Mouse (Mus musculus) neural tube, embryonic 11.5 days (tissue): Measurements from ENCODE around the gene Zfp566. TPM values are rescaled to one million over a fixed set of nuclear protein-coding genes. Genes with fewer than 3 reads are reported as not detected.

Source experiments
- ATAC-seq: fragments of 200-750 bp; cut with Nextera tagmentation; 2 replicates; pipeline ENCODE4 v1.8.0; 2017; ENCODE audit warnings: moderate number of reproducible peaks, mild to moderate bottlenecking, moderate TSS enrichment, moderate library complexity; ENCODE audit not compliant: insufficient read depth, low FRiP score, low TSS enrichment
- DNase-seq: peaks from one replicate; pipeline ENCODE4 v3.0.0-alpha.2; 2015; ENCODE audit warnings: low spot score
- H3K27ac ChIP-seq: fragments of 300-500 bp; sonication (generic); 2 replicates; pipeline ENCODE4 v1.5.1; 2014; ENCODE audit warnings: low read depth, mild to moderate bottlenecking, low read length
- H3K27me3 ChIP-seq: fragments of 300-500 bp; sonication (generic); 2 replicates; pipeline ENCODE4 v1.6.1; 2014; ENCODE audit warnings: mild to moderate bottlenecking, low read length, mixed read lengths; ENCODE audit not compliant: control insufficient read depth, insufficient read depth
- H3K36me3 ChIP-seq: fragments of 300-500 bp; sonication (generic); 2 replicates; pipeline ENCODE4 v1.6.1; 2014; ENCODE audit warnings: mild to moderate bottlenecking, low read length, moderate library complexity, mixed read lengths; ENCODE audit not compliant: control insufficient read depth, insufficient read depth
- H3K4me1 ChIP-seq: fragments of 300-500 bp; sonication (generic); 2 replicates; pipeline ENCODE4 v1.6.1; 2014; ENCODE audit warnings: low read length, mixed read lengths; ENCODE audit not compliant: control insufficient read depth, insufficient read depth
- H3K4me2 ChIP-seq: fragments of 300-500 bp; sonication (generic); 2 replicates; pipeline ENCODE4 v1.6.1; 2014; ENCODE audit warnings: low read depth, mild to moderate bottlenecking, moderate library complexity
- H3K4me3 ChIP-seq: fragments of 300-500 bp; sonication (generic); 2 replicates; pipeline ENCODE4 v1.5.1; 2014; ENCODE audit warnings: low read depth, low read length
- H3K9ac ChIP-seq: fragments of 300-500 bp; sonication (generic); 2 replicates; pipeline ENCODE4 v1.6.1; 2014; ENCODE audit warnings: mild to moderate bottlenecking, low read length
- H3K9me3 ChIP-seq: fragments of 300-500 bp; sonication (generic); 2 replicates; pipeline ENCODE4 v1.6.1; 2016; ENCODE audit warnings: low read length; ENCODE audit not compliant: control insufficient read depth
- WGBS: fragments of 180-500 bp; shearing (Covaris S2); extraction: QIAGEN DNeasy Blood & Tissue Kit; methylation state at CpG from one replicate; pipeline ENCODE4 v1.1.7; 2014; 5-methylcytosine and 5-hydroxymethylcytosine counted together
- microRNA-seq: library from miRNA; unstranded; fragments of <30 nt; microRNA quantifications from one replicate; pipeline ENCODE4, GENCODE M21; 2016
- polyA plus RNA-seq: library from polyadenylated mRNA; unstranded; fragments of >200 nt; fragmentation: Nextera tagmentation; extraction: Ambion mirVana; gene quantifications from 2 replicates; pipeline ENCODE4 v1.2.1, GENCODE M21; 2014

Gene Zfp566
- polyA plus RNA-seq, 1 experiment from 2014 or later: 15.3 TPM

DNA sequence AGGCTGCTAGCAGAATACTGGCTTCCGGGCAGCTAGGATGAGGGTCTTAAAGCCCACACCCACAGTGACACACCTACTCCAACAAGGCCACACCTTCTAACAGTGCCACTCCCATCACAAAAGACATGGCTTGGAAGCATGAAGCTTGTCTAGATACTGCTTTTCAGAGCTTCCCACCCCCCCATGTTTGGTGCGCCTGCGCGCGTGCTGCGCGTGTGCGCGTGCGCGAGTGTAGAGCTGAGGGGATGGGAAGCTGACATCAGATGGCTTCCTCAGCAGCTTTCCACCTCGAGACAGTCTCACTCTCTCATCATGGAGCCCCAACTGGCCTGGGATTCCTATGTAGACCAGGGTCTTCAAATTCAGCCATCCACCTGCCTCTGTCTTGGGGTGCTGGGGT lies 56.0 kb downstream of the Zfp566 start:
- H3K9ac ChIP-seq: no peak overlapping the region
- H3K4me1 ChIP-seq: no peaks in the 10 kb centered on the region
- H3K4me3 ChIP-seq: no peak overlapping the region
- ATAC-seq (no peak), DNase-seq (no peak)
- peaks cover 6% of the 10 kb centered on the region; the same call in 1 of the 2 replicates for H3K36me3 ChIP-seq
- WGBS: 93% methylated on average over 12 of the region's 12 CpGs
- no peaks in the 10 kb centered on the region for H3K9me3 ChIP-seq
- no peak overlapping the region for H3K27ac ChIP-seq
- no peaks in the 10 kb centered on the region for H3K27me3 ChIP-seq
- H3K4me2 ChIP-seq: no peak overlapping the region

DNA sequence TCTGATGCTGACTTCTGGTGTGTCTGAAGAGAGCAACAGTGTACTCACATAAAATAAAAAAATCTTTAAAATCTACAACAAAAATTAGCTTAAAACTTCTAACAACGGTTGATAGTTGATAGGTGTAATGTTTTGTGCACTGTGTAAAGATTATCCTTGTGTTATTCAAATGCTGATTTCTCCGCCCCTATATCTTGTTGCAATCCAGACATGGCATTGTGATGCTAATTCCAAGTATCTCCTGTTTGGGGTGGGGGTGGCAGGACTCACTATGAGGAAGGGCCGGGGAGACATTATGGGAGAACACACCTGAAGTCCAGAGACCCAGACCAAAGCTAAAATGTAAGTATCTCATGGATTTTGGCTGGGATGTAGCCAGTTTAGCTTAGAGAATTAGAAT lies 58.9 kb downstream of the Zfp566 start:
- WGBS: 81% methylated on average over 3 of the region's 3 CpGs
- no peaks in the 10 kb centered on the region for H3K4me1 ChIP-seq
- H3K4me2 ChIP-seq: no peak overlapping the region
- H3K4me3 ChIP-seq: no peak overlapping the region
- no peak overlapping the region for H3K9ac ChIP-seq
- DNase-seq: no peak
- H3K9me3 ChIP-seq: no peaks in the 10 kb centered on the region
- H3K27me3 ChIP-seq: no peaks in the 10 kb centered on the region
- peaks cover 1% of the 10 kb centered on the region for H3K36me3 ChIP-seq
- H3K27ac ChIP-seq: no peak overlapping the region
- no peak for ATAC-seq

DNA sequence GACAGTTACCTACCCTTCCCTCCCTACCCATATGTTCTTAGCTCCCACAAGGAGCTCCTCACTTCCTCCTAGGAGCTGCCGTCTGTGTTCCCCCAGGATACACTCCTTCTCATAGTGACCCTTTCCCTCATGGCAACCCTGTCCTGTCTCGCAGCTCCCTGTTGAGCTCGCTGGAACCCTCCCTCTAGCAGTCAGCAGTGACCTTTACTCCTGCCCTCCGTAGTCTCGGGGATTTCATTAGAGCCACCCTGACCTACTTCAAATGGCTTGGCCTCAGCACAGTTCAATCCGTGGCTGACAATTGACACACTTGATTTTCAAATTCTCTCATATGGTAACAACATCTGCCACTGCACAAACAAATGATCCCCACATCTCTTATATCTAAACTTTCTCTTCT lies 59.6 kb downstream of the Zfp566 start:
- H3K9ac ChIP-seq: no peak overlapping the region
- H3K36me3 ChIP-seq: peaks cover 3% of the 10 kb centered on the region
- no peak overlapping the region for H3K4me3 ChIP-seq
- no peak for ATAC-seq
- H3K4me2 ChIP-seq: no peak overlapping the region
- 48% methylated on average over 6 of the region's 6 CpGs for WGBS
- H3K9me3 ChIP-seq: no peaks in the 10 kb centered on the region
- H3K27ac ChIP-seq: no peak overlapping the region
- H3K27me3 ChIP-seq: no peaks in the 10 kb centered on the region
- DNase-seq: no peak
- no peaks in the 10 kb centered on the region for H3K4me1 ChIP-seq

DNA sequence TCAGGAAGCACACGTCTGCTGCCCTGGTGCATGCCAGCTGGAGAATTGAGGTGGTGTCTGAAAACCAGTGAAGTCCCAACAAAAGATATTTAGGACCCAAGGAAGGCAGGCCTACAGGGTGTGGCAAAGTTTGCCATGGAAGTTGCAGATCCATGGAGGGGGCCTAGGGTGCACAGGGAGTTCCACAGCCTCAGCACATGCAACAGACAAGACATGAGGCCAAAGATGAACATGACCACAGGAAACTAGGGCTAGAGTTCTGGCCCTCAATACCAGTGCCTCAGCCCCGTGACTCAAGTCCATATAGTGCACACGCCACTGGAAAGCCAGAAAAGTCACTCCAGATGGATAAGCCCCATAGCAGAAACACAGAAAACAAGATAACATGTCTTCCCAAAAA lies 61.8 kb downstream of the Zfp566 start:
- no peaks in the 10 kb centered on the region for H3K9me3 ChIP-seq
- DNase-seq: no peak
- no peak overlapping the region for H3K27ac ChIP-seq
- no peak for ATAC-seq
- H3K27me3 ChIP-seq: no peaks in the 10 kb centered on the region
- H3K4me2 ChIP-seq: no peak overlapping the region
- no peaks in the 10 kb centered on the region for H3K4me1 ChIP-seq
- H3K36me3 ChIP-seq: peaks cover 12% of the 10 kb centered on the region
- no peak overlapping the region for H3K9ac ChIP-seq
- 85% methylated on average over 3 of the region's 3 CpGs for WGBS
- no peak overlapping the region for H3K4me3 ChIP-seq

Small RNAs within 50 kb of the gene (microRNA-seq; reads per million reads assigned to microRNA genes)
- gene Gm23368: not detected

Other genes starting within 250 kb of the Zfp566 start
- gene Zfp940, start 236.9 kb downstream of the Zfp566 start, polyA plus RNA-seq: 12.3 and 12.4 TPM in 2 replicates
- 10.7 and 12.2 TPM in 2 replicates for gene Zfp420, start 230.5 kb downstream of the Zfp566 start, polyA plus RNA-seq
- 14.4 and 15.0 TPM in 2 replicates for gene Zfp27, start 184.0 kb downstream of the Zfp566 start, polyA plus RNA-seq
- 6.7 and 7.6 TPM in 2 replicates for gene Zfp383, start 182.3 kb downstream of the Zfp566 start, polyA plus RNA-seq
- gene Zfp74, start 136.4 kb downstream of the Zfp566 start, polyA plus RNA-seq: 11.0 and 12.9 TPM in 2 replicates
- 19.5 and 21.5 TPM in 2 replicates for gene Zfp568, start 106.6 kb downstream of the Zfp566 start, polyA plus RNA-seq
- 5.3 and 5.7 TPM in 2 replicates for gene Zfp14, start 39.1 kb downstream of the Zfp566 start, polyA plus RNA-seq
- 8.3 and 9.9 TPM in 2 replicates for gene Zfp82, start 17.6 kb downstream of the Zfp566 start, polyA plus RNA-seq
- gene Gm26920, start 117 bp downstream of the Zfp566 start, polyA plus RNA-seq: 0.80 and 1.7 TPM in 2 replicates
- gene Zfp260, start 4.2 kb upstream of the Zfp566 start, polyA plus RNA-seq: 136 and 140 TPM in 2 replicates
- gene Zfp382, start 31.4 kb upstream of the Zfp566 start, polyA plus RNA-seq: 7.4 and 10.5 TPM in 2 replicates
- 14.3 and 15.1 TPM in 2 replicates for gene Zfp146, start 79.2 kb upstream of the Zfp566 start, polyA plus RNA-seq
- 4.5 and 5.7 TPM in 2 replicates for gene Cox7a1, start 93.6 kb upstream of the Zfp566 start, polyA plus RNA-seq
- 45.8 and 51.8 TPM in 2 replicates for gene Capns1, start 108.3 kb upstream of the Zfp566 start, polyA plus RNA-seq
- 179 and 195 TPM in 2 replicates for gene Polr2i, start 141.4 kb upstream of the Zfp566 start, polyA plus RNA-seq
- gene Tbcb, start 141.7 kb upstream of the Zfp566 start, polyA plus RNA-seq: 268 and 302 TPM in 2 replicates
- not detected in 2 replicates for gene Ovol3, start 145.2 kb upstream of the Zfp566 start, polyA plus RNA-seq
- gene Thap8, start 189.6 kb upstream of the Zfp566 start, polyA plus RNA-seq: 0.18 and 0.36 TPM in 2 replicates
- 10.9 and 12.5 TPM in 2 replicates for gene Wdr62, start 189.9 kb upstream of the Zfp566 start, polyA plus RNA-seq
- 100 and 102 TPM in 2 replicates for gene Clip3, start 201.2 kb upstream of the Zfp566 start, polyA plus RNA-seq
- 87.4 and 94.0 TPM in 2 replicates for gene Alkbh6, start 218.2 kb upstream of the Zfp566 start, polyA plus RNA-seq
- gene Syne4, start 224.3 kb upstream of the Zfp566 start, polyA plus RNA-seq: 16.6 and 18.1 TPM in 2 replicates
- not detected in 2 replicates for gene E130208F15Rik, start 231.2 kb upstream of the Zfp566 start, polyA plus RNA-seq
- gene Sdhaf1, start 233.4 kb upstream of the Zfp566 start, polyA plus RNA-seq: 23.1 and 26.5 TPM in 2 replicates